Mouse (Mus musculus) stomach, postnatal 0 days (tissue): ENCODE measurements around the gene Olfr1362.

Experiments used
- CTCF ChIP-seq: IDR thresholded peaks from 2 replicates; pipeline ENCODE4 v1.5.1; 2016; ENCODE audit warnings: antibody characterized with exemption, low read depth, mild to moderate bottlenecking, moderate library complexity
- EP300 ChIP-seq: optimal IDR thresholded peaks from 2 replicates; pipeline ENCODE3; 2016; ENCODE audit warnings: antibody characterized with exemption

DNA sequence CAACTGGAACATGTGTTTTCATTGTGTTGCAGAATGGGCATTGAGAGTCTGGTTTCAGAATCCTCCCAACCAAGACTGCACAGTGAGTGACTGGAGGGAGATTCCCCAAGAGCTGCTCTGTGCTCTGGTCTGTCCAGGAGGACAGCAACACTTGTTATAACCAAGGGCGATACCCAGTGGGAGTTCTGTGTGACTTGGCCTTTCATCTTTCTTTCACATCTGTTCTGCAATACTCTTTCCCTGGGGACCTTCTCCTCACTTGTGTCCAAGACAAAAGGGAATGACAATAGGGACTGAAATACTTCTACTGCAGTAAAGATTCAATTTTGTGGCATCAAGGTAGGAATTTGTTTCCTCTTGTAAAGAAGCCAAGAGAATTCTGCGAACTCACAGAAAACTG lies 28.6 kb upstream of the Olfr1362 start, which contains the start of gene Olfr11:
- TF ChIP-seq CTCF = no peak
- no peak for TF ChIP-seq EP300
